Mouse (Mus musculus) adipocyte (in vitro differentiated cells): ENCODE measurements around the gene Osmr.
"Not testable (repeated sequence)": the region's sequence is repeated elsewhere in the genome, so short reads cannot be mapped to it uniquely, and the experiment has no call there.

Experiments
- DNase-seq: peaks from one replicate; pipeline ENCODE4 v3.0.0-alpha.2; 2016; ENCODE audit warnings: low spot score

Osmr gene

DNA sequence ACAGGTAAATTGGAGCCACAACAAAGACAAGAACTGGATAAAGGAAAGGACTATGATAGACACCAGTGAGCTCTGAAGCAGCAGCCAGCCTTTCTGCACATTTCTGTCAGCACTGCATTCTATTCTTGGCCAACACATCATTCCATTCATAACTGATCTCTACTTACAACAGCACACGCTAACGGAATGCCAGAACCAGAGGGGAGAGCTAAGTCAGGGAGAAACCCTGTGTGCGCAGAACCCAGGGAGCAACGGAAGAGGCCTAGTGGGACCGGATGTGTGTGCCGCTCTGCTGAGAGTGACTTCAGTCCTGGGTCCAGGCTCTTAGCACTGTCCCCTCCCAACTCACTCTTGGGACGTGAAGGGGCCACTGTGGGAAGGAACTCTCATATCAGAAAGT lies 13.2 kb downstream of the Osmr start:
- DNase-seq: no peak

DNA sequence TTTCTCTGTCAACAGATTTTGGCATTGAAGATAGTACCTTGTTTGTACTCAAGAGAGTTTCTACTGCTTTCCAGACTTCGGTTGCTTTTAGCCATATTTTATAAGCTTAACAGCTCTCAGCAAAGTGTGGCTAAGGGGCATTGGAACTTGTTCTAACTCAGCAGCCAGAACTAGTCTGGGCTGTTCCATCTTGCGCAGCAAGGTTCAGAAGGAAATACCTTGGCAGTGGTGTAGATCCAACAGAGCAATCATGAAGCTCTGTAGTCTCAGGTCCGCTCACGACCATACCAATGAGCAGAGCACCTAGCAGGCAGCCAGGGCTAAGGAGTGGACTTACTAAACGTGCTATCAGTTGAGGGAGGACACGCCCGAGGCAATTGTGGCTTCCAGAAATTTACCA lies 15.0 kb downstream of the Osmr start:
- DNase-seq: peak; percentile 46

DNA sequence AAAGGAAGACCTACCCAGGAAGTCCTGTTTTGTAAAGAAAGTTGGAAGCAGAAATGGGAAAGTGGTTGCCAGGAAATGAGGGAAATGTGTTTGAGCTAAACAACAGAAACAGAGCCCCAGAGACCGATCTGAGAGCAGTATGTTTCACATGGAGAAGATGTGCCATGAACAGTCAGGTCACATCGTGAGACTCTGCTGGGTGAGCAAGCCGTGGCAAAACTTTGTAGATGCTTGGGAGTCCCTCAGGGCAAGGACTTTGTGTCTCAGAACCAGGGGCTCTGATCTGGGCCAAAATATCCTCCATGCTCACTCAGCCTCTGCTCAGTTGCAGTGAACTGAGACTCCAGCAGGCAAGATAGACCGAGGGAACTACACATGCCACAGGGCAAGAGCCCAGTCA lies 15.9 kb downstream of the Osmr start:
- no peak for DNase-seq

DNA sequence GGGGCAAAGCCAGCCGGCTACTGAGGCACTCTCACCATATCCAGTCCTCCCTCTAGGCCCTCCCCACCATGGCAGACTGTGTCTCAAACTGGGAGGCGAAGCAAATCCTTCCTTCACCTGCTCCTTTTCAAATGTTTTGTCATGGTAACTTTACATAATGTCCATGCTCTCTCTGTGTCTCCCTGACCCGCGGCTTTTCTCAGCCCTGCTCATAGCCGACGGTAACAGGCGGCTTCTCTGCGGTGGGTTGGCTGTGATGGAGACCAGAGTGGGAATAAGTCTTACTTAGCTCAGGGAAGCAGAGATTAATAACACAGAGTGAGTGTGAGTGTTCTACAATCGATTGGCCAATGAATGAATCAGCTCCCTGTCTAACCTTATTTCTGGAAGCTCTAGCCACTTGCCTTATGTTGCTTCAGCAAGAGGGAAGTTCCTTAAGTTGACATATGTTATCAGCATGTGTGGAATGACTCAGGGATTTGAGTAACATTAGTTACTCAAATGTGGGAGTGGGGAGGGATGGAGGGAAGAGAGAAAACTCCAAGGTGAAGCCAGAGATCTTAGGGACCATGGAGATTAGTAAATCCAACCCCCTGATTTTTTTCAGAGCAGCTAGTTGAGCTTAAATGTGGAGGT lies 17.4 kb downstream of the Osmr start:
- no peak for DNase-seq

DNA sequence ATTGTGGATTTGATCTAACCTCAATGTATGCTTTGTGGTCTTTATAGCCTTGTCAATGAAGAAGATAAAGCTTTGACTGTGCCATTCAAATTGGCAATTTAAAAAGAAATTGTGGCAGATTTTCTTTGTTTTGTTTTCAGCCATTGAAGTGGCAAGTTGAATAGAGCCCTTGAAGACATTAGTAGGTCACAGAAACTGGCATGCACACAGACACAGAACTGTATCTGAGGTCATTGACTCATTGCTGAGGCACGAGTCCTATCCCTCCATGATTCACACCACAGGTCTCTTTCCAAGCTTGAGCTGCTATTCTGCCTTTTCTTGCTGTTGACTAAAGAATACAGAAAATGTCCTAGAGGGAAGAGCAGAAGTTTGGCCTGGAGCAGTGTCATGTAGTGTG lies 24.9 kb downstream of the Osmr start:
- DNase-seq: peak; percentile 53

DNA sequence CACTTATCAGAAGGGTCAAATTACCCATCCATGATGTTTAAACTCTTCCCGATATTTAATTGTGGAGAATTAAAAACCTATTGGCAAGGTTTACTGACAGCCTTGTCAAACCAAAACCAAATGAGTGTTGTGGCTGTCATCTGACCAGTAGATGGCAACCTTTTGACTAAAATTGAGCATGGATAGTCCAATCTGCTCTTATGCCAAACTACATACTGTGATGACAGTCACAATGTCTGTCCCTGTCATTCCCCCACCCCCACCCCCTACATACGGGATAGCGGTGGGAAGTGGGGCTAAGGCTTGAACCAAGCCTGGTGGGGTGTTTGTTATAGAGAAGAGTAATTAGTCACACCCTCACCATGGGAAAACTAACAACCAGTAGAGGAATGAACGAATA lies 34.6 kb downstream of the Osmr start:
- peak; percentile 74 for DNase-seq

DNA sequence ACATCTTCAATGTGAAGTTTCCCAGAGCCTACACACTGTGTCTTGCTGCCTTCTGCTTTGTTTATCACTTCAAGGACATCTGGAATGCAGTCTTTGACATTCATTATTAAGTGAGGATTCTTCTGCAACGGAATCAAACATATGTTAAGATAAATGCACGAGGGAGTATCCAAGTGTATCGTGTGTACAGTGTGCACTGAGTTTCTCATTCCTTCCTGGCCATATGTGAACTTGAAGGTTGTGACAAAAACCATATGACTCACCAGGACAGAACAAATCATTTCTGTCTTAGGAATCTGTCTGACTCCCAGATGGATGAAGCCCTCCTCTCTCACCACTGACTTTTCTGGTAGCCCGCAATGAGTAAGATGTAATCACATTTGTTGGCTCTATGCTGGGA lies 59.0 kb downstream of the Osmr start:
- no peak for DNase-seq

DNA sequence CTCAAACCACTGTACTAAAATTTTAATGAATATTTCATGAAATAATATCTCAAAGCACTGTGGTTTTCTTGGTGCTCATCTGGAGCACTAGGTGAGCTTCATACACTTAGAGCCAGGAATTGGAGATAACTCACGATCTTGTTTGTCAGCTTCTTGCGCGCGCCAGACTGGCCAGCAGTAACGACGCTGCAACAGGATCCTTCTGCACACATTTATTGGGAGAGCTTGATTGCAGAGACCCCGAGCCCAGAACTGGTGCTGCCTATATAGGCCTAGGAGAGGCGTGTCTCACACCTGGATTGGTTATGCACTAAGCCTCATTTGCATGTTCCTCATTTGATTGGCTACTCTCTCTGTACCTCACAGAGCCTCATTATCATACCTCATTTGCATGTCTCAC lies 73.6 kb downstream of the Osmr start:
- DNase-seq: not testable (repeated sequence)

DNA sequence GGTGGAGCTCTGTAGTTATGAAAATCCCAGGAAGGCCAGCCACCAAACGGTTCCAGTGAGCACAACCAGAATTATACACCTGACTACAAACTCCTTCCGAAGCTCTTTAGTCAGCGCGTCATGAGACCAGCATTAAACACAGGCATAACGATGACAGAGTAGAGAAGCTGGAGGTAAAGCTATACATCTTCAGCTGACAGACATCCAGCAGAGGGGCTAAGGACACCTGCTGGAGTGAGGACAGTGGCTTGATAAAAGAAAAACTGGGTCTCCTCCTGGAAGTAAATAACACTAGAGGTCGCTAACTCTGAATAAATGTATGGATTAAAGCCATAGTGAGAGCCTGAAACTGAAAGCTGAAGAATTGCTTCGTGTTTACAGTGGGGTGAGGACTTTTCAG lies 81.9 kb downstream of the Osmr start:
- DNase-seq: no peak

DNA sequence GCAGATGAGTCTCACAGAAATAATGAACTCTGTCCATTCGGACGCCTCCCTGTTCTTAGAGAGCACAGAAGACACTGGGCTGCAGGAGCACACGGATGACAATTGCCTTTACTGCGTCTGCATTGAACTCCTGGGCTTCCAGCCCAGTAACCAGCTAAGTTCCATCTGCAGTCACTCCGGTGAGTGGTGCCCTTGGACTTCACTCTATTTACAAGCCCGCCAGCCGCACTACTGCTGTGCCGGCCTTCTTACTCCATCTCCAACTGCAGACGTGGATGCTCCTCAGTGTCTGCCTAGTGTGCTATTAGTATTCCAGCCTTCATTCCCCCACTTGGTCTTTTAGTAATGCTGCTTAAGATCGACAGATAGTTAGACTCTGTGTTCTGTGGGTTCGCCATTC lies 83.1 kb downstream of the Osmr start:
- DNase-seq: no peak

DNA sequence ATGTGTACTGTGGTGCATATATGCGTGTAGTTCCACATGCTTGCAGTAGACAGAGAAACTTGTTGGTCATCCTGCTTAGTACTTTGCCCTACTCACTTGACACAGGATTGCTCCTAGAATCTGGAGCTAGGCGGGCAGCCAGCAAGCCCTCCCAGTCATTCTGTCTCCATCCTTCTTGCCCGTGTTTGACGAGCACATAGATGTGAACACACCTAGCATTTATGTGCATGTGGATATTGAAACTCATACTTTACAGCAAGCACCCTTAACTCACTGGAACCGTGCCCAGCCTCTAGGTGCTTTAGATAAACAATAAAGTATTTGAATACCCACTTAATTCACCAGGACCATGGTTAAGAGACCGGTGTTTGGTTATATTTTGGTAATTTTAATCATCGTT lies 84.8 kb downstream of the Osmr start:
- DNase-seq: no peak

DNA sequence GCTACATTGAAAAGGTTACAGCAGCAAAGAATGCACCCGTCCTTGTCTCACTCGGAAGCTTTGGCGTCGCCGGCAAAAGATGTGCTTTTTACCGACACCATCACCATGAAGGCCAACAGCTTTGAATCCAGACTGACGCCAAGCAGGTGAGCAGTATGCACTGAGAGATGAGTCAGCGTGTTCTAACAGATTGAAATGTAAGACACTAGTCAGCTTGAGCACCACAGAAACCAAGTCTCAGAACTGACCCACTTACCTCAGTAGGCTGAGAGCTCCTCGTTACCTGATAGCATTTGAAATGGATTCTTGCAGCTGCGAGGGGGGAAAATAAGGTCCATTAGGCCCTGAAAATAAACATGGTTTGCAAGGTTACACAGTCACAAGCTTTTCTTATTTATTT lies 87.5 kb downstream of the Osmr start:
- DNase-seq: no peak

DNA sequence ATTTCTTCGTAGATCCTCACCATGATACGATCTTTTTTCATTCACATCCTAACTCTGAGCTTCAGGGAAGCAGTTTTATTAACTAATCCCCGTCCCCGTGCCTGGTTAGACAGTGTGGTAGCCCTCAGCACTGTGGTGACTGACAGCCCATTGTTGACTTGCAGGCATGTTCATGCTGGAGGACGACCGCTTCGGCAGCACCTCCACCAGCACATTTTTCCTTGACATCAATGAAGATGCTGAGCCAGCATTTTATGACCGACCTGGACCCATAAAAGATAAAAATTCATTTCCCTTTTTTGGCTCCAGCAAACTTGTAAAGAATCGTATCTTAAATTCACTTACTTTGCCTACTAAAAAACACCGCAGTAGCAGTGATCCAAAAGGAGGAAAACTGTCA lies 88.6 kb downstream of the Osmr start:
- no peak for DNase-seq

DNA sequence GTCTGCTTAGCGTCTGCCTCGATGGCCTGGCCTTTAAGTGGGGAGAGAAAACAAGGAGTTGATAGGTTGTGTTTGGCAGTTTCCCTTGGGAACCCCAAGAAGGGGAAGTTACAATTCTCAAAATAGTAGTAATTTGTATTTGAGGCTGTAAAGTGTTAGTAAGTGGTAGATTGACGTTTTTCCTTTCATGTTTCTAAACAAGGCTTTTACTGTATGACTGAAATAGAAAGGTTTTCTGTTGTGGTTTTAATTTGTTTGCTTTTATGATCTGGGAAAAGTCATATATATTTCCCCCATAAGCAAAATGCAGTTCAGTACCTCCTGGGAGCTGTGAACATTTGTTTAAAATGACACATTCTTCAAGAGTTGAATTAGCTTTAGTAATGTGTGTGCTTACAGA lies 102.5 kb downstream of the Osmr start:
- no peak for DNase-seq
